Mouse (Mus musculus) embryonic facial prominence, embryonic 12.5 days (tissue): ENCODE results near the gene Zfp69. TPM values are rescaled to one million over a fixed set of nuclear protein-coding genes. Genes with fewer than 3 reads are reported as not detected.

ENCODE experiments used
- ATAC-seq: fragments of 200-750 bp; cut with Nextera tagmentation; 2 replicates; pipeline ENCODE4 v1.8.0; 2017; ENCODE audit not compliant: insufficient number of reproducible peaks, insufficient read depth, low FRiP score, low TSS enrichment
- H3K27ac ChIP-seq: fragments of 300-500 bp; sonication (generic); 2 replicates; pipeline ENCODE4 v1.5.1; 2016; ENCODE audit warnings: mild to moderate bottlenecking
- H3K27me3 ChIP-seq: fragments of 300-500 bp; sonication (generic); 2 replicates; pipeline ENCODE4 v1.6.1; 2016; ENCODE audit warnings: mild to moderate bottlenecking, moderate library complexity
- H3K36me3 ChIP-seq: fragments of 300-500 bp; sonication (generic); 2 replicates; pipeline ENCODE4 v1.6.1; 2016; ENCODE audit warnings: mild to moderate bottlenecking
- H3K4me1 ChIP-seq: fragments of 300-500 bp; sonication (generic); 2 replicates; pipeline ENCODE4 v1.6.1; 2016
- H3K4me2 ChIP-seq: fragments of 300-500 bp; sonication (generic); replicated peaks from 2 replicates; pipeline ENCODE4 v1.6.1; 2016; ENCODE audit warnings: mild to moderate bottlenecking, moderate library complexity
- H3K4me3 ChIP-seq: fragments of 300-500 bp; sonication (generic); 2 replicates; pipeline ENCODE4 v1.5.1; 2016; ENCODE audit warnings: mild to moderate bottlenecking
- H3K9ac ChIP-seq: fragments of 300-500 bp; sonication (generic); 2 replicates; pipeline ENCODE4 v1.6.1; 2016; ENCODE audit warnings: mild to moderate bottlenecking, moderate library complexity
- H3K9me3 ChIP-seq: fragments of 300-500 bp; sonication (generic); 2 replicates; pipeline ENCODE4 v1.6.1; 2016; ENCODE audit warnings: mild to moderate bottlenecking, moderate library complexity
- WGBS: fragments of 180-500 bp; shearing (Covaris S2); methylation state at CpG from one replicate; pipeline ENCODE4 v1.1.7; 2016; 5-methylcytosine and 5-hydroxymethylcytosine counted together
- polyA plus RNA-seq: library from polyadenylated mRNA; unstranded; fragments of >200 nt; fragmentation: Nextera tagmentation; extraction: Ambion mirVana; gene quantifications from 2 replicates; pipeline ENCODE4 v1.2.1, GENCODE M21; 2016

Zfp69 gene
- polyA plus RNA-seq, 1 experiment from 2014 or later, result 11.2 TPM

DNA sequence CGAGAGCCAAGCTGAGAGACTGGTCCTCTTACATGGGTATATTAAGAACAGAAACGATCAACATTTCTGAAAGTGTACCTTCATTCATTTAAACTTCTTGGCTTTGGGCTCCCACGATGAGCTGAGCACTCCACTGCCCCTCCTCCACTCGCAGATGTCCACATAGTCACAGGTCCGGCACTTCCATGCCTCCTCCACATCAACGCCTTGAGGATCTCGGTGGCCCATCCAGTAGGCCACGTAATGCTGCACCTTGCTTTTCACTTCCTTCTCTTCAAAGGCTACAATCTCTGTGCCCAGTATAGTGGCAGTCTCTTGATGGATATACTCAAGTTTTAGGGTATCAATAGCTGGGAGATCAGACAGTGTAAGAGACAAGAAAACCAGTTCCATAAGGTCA, 30.0 kb downstream of the Zfp69 start:
- ATAC-seq, result no peak
- no peak overlapping the region for H3K4me3 ChIP-seq
- H3K4me1 ChIP-seq, result no peaks in the 10 kb centered on the region
- H3K9ac ChIP-seq, result no peak overlapping the region
- H3K4me2 ChIP-seq, result no peak overlapping the region
- H3K27ac ChIP-seq, result no peak overlapping the region
- H3K36me3 ChIP-seq, result peaks cover 29% of the 10 kb centered on the region
- no peaks in the 10 kb centered on the region for H3K27me3 ChIP-seq
- 95% methylated on average over 8 of the region's 8 CpGs for WGBS
- peaks cover 11% of the 10 kb centered on the region for H3K9me3 ChIP-seq

DNA sequence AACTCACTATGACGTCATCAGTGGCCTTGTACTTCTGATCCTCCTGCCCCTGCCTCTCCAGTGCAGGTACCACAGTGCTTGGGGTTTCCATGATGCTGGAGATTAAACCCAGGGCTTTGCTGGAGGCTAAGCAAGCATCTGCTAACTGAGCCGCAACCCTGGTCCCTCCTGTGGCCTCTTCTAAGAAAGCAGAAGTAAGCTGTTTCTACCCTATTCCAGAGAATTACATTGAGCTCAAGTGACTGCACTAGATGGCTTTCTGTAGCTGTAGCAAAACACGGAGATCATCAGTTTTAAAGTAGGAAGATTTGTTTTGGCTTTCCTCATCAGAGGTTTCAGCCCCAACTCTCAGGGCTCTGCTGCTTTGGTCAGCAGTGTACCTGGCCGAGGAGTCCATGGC, 37.0 kb downstream of the Zfp69 start:
- WGBS, result 71% methylated on average over 4 of the region's 4 CpGs
- ATAC-seq, result no peak

DNA sequence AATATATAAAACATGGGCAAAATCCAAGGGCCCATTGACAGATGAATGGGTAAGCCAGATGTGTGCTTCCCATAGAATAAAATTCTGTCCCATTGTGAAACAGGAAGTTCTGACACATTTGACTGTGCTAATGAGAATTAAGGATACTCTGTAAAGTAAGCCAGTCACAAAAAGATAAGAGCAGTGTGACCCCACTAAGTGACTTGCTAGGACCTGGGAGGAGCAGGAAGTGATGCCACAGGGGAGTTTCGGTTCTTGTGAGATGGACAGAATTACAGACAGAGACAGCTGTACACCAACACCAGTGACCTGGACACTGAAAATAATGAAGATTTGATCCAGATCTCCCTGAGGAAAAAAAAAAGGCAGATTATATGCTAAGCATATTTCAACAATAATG, 37.6 kb downstream of the Zfp69 start:
- no peak overlapping the region for H3K4me2 ChIP-seq
- H3K27ac ChIP-seq, result no peak overlapping the region
- H3K4me3 ChIP-seq, result no peak overlapping the region
- WGBS, result 74% methylated on average over 1 of the region's 1 CpGs
- no peaks in the 10 kb centered on the region for H3K4me1 ChIP-seq
- no peak overlapping the region for H3K9ac ChIP-seq
- ATAC-seq, result no peak
- no peaks in the 10 kb centered on the region for H3K27me3 ChIP-seq
- no peaks in the 10 kb centered on the region for H3K36me3 ChIP-seq
- no peaks in the 10 kb centered on the region for H3K9me3 ChIP-seq

More for the DNA sequence above, 37.0 kb downstream of the Zfp69 start:
- H3K4me1 ChIP-seq, result no peaks in the 10 kb centered on the region
- H3K4me3 ChIP-seq, result no peak overlapping the region
- no peaks in the 10 kb centered on the region for H3K36me3 ChIP-seq
- H3K9ac ChIP-seq, result no peak overlapping the region
- H3K27me3 ChIP-seq, result no peaks in the 10 kb centered on the region
- no peak overlapping the region for H3K4me2 ChIP-seq
- no peaks in the 10 kb centered on the region for H3K9me3 ChIP-seq
- no peak overlapping the region for H3K27ac ChIP-seq

DNA sequence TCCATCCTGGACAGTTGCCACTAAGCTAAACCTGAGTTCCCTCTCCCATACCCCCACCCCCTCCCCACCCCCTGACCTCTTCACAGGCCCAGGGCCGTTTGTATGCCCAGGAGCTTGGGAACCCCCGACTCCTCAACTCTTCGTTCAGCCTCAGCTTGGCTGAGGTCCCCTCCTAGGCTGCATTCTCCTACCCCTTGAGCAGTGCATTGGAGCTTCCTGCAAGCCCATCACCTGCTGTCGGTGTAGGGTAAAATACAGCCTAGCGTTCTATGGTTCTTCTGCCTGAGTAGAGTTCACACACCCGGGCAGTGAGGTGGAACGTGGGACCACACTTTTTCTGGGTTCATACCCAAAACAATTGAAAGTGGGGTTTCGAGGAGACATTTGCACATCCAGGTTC, 38.1 kb downstream of the Zfp69 start:
- H3K4me1 ChIP-seq, result no peaks in the 10 kb centered on the region
- no peaks in the 10 kb centered on the region for H3K9me3 ChIP-seq
- no peak overlapping the region for H3K4me2 ChIP-seq
- H3K36me3 ChIP-seq, result no peaks in the 10 kb centered on the region
- 64% methylated on average over 8 of the region's 8 CpGs for WGBS
- H3K27ac ChIP-seq, result no peak overlapping the region
- H3K4me3 ChIP-seq, result no peak overlapping the region
- H3K9ac ChIP-seq, result no peak overlapping the region
- no peak for ATAC-seq
- H3K27me3 ChIP-seq, result no peaks in the 10 kb centered on the region

- Histone ChIP-seq H3K9ac (no peak overlapping the region), H3K27me3 (no peaks in the 10 kb centered on the region), H3K4me3 (no peak overlapping the region), H3K4me1 (no peaks in the 10 kb centered on the region), H3K9me3 (no peaks in the 10 kb centered on the region), H3K27ac (no peak overlapping the region), H3K4me2 (no peak overlapping the region), H3K36me3 (no peaks in the 10 kb centered on the region)
- WGBS, result 48% methylated on average over 4 of the region's 4 CpGs
- no peak for ATAC-seq
These were observed 38.6 kb downstream of the Zfp69 start for GRCm38 (mm10) chr4:120912866-120913265.

- 83% methylated on average over 6 of the region's 6 CpGs for WGBS
- no peak overlapping the region for H3K4me2 ChIP-seq
- H3K4me3 ChIP-seq, result no peak overlapping the region
- no peaks in the 10 kb centered on the region for H3K4me1 ChIP-seq
- no peaks in the 10 kb centered on the region for H3K9me3 ChIP-seq
- no peak for ATAC-seq
- no peaks in the 10 kb centered on the region for H3K27me3 ChIP-seq
- H3K27ac ChIP-seq, result no peak overlapping the region
- H3K36me3 ChIP-seq, result no peaks in the 10 kb centered on the region
- no peak overlapping the region for H3K9ac ChIP-seq
These were observed 40.4 kb downstream of the Zfp69 start for GRCm38 (mm10) chr4:120911086-120911485.

DNA sequence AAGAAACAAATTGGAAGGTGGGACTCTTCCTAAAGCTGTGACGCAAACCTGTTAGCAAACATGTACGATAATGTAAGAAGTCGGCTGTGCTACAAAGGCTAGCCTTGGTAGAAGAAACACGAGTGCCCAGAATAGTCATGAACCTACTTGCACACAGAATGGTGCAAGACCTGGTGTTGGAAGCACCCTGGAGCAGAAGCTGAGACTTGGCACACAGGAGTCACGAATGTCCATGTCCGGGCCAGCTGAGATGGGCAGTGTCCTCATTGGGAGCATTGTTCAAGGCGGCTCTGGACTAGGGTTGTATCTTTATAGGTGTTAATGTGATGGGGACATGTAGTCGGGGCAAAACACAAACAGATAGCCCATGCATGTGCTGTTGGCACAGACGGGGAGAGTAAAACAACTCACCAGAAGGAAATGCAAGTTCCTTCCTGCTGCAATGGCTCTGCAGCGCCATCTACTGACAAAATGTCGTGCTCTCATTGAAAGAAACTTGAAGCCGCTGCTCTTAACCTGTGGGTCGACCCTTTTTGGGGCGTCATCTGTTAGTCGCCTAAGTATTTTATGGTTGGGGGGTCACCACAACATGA, 41.8 kb downstream of the Zfp69 start:
- H3K4me3 ChIP-seq, result no peak overlapping the region
- no peaks in the 10 kb centered on the region for H3K4me1 ChIP-seq
- 31% methylated on average over 15 of the region's 15 CpGs for WGBS
- no peaks in the 10 kb centered on the region for H3K9me3 ChIP-seq
- ATAC-seq, result no peak
- H3K4me2 ChIP-seq, result no peak overlapping the region
- H3K9ac ChIP-seq, result no peak overlapping the region
- no peaks in the 10 kb centered on the region for H3K36me3 ChIP-seq
- no peak overlapping the region for H3K27ac ChIP-seq
- no peaks in the 10 kb centered on the region for H3K27me3 ChIP-seq

DNA sequence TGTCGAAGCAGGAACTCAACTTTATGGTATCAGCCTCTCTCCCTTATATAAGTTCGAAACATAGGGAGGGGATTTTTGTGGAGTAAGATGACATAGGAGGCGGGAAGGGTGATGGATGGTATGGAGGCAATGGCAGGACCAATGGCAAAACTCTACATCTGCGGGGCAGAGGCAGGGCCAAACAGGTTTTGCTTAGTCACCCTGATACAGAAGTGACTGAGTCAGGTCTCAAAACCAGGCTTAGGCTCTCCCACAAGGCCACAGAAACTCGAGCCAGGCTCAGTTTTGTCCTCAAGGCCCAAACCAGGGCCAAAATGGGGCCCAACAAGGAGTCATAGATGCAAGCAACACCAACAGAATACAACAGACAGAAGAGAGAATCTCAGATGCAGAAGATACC, 45.9 kb downstream of the Zfp69 start:
- no peak overlapping the region for H3K4me2 ChIP-seq
- no peaks in the 10 kb centered on the region for H3K36me3 ChIP-seq
- WGBS, result 75% methylated on average over 5 of the region's 5 CpGs
- H3K27ac ChIP-seq, result no peak overlapping the region
- H3K4me1 ChIP-seq, result no peaks in the 10 kb centered on the region
- ATAC-seq, result no peak
- no peaks in the 10 kb centered on the region for H3K9me3 ChIP-seq
- H3K27me3 ChIP-seq, result no peaks in the 10 kb centered on the region
- no peak overlapping the region for H3K4me3 ChIP-seq
- H3K9ac ChIP-seq, result no peak overlapping the region

DNA sequence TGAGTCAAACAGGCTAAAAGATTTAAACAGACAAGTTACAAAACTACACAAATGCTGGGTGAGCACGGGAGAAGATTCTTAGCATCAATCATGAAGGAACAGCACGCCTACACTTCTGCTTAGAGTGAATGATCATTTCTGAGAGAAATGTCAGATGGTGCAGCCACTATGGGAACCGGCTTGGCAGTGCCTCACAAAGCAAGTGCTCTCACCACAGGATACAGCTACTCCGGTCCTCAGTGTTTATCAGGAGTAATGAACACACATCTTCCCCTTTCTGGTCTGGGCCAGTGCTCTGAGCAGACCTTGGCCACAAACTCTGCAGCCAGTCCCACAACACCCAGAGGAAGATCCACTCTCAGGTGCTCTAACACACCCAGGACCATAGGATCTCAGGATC, 47.0 kb downstream of the Zfp69 start:
- WGBS, result 73% methylated on average over 4 of the region's 4 CpGs
- H3K4me3 ChIP-seq, result no peak overlapping the region

GRCm38 (mm10) chr4:120895810-120896584, 55.5 kb downstream of the Zfp69 start:
- Histone ChIP-seq H3K36me3 (no peaks in the 10 kb centered on the region), H3K4me2 (no peak overlapping the region), H3K27me3 (peaks cover 9% of the 10 kb centered on the region; the same call in 1 of the 2 replicates), H3K27ac (no peak overlapping the region), H3K9ac (no peak overlapping the region), H3K4me1 (peaks cover 10% of the 10 kb centered on the region), H3K9me3 (no peaks in the 10 kb centered on the region), H3K4me3 (no peak overlapping the region)
- 80% methylated on average over 7 of the region's 7 CpGs for WGBS
- ATAC-seq, result no peak

More for the DNA sequence above, 47.0 kb downstream of the Zfp69 start:
- ATAC-seq, result no peak
- no peaks in the 10 kb centered on the region for H3K36me3 ChIP-seq
- no peaks in the 10 kb centered on the region for H3K4me1 ChIP-seq
- no peak overlapping the region for H3K27ac ChIP-seq
- no peak overlapping the region for H3K4me2 ChIP-seq
- H3K9ac ChIP-seq, result no peak overlapping the region
- H3K27me3 ChIP-seq, result no peaks in the 10 kb centered on the region
- no peaks in the 10 kb centered on the region for H3K9me3 ChIP-seq

DNA sequence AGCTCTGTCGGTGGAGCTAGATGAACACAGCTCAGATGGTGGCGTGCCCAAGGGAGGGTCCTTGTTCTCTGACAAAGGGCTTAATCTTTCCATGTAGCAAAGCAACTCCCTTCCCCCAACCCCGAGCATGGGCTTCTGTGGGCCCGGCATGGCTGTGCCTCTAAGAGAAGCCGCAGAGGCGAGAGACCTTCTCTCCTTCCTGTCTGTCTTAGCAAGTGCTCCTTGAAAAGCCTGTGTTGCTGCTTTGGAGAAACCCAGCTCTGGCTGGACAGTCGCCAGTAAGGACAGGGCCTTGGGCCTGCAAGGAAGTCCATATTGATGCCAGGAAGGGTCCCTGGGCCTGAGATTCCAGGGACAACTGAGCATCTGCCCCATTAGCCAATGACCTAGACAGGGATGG, 56.3 kb downstream of the Zfp69 start:
- H3K9ac ChIP-seq, result no peak overlapping the region
- no peaks in the 10 kb centered on the region for H3K9me3 ChIP-seq
- peaks cover 14% of the 10 kb centered on the region for H3K4me1 ChIP-seq
- no peak overlapping the region for H3K27ac ChIP-seq
- 79% methylated on average over 7 of the region's 7 CpGs for WGBS
- no peak overlapping the region for H3K4me3 ChIP-seq
- no peak overlapping the region for H3K4me2 ChIP-seq
- H3K36me3 ChIP-seq, result no peaks in the 10 kb centered on the region
- peaks cover 9% of the 10 kb centered on the region; the same call in 1 of the 2 replicates for H3K27me3 ChIP-seq
- no peak for ATAC-seq

GRCm38 (mm10) chr4:120894584-120894983, 56.9 kb downstream of the Zfp69 start:
- Histone ChIP-seq H3K9ac (no peak overlapping the region), H3K36me3 (no peaks in the 10 kb centered on the region), H3K27ac (no peak overlapping the region), H3K4me3 (no peak overlapping the region), H3K4me1 (peaks cover 18% of the 10 kb centered on the region), H3K9me3 (no peaks in the 10 kb centered on the region), H3K27me3 (peaks cover 9% of the 10 kb centered on the region; the same call in 1 of the 2 replicates), H3K4me2 (no peak overlapping the region)
- WGBS, result 76% methylated on average over 11 of the region's 11 CpGs
- ATAC-seq, result no peak
